Mouse (Mus musculus) induced T-regulatory cell, adult 2 months (primary cell): ENCODE measurements around the gene Cdc37.

Experiments used
- DNase-seq: peaks from one replicate; pipeline ENCODE4 v3.0.0-alpha.2; 2012; ENCODE audit warnings: low read depth

The Cdc37 gene

DNA sequence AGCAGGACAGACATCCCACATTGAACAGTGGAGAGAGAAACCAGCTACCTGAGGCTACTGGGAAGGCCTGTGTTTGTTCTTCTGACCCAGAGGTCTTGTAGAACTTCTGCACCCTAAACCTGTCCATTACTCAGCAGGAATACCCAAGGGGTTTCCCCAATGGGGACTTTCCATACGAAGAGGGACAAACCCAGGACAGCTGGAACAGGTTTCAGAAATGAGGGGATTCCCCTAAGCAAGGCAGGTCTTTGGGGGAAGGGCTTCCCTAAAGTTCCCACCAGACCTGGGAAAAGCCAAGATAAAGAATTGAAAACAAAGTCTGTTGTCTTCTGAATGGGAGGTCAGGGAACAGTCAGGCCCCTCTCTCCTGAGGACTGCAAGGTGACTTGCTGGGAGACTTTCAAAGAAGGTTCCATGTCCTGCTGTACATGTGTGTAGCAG, 13.8 kb downstream of the Cdc37 start:
- DNase-seq: peak; percentile 90

DNA sequence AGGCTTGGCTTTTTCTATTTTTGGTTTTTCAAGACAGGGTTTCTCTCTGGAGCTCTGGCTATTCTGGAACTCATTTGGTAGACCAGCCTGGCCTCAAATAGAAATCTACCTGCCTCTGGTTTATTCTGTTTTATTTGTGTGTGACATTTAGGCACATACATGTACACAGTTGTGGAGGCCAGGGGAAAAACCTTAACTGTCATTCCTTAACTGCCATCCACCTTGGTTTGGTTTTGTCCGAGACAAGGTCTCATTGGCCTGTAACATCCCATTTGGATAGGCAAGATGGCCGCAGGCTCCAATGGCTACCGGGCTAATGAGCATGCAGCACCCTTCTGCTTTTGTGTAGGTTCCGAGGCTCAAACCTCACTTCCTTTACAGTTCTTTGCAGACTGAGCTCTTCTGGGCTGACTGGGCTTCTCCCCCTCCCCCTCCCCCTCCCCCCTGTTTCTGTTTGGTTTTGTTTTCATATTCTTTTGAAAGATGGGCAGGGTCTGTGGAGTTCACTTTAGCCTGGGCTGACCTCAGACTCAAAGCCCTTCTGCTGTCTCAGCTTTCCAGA, 14.4 kb downstream of the Cdc37 start:
- no peak for DNase-seq

DNA sequence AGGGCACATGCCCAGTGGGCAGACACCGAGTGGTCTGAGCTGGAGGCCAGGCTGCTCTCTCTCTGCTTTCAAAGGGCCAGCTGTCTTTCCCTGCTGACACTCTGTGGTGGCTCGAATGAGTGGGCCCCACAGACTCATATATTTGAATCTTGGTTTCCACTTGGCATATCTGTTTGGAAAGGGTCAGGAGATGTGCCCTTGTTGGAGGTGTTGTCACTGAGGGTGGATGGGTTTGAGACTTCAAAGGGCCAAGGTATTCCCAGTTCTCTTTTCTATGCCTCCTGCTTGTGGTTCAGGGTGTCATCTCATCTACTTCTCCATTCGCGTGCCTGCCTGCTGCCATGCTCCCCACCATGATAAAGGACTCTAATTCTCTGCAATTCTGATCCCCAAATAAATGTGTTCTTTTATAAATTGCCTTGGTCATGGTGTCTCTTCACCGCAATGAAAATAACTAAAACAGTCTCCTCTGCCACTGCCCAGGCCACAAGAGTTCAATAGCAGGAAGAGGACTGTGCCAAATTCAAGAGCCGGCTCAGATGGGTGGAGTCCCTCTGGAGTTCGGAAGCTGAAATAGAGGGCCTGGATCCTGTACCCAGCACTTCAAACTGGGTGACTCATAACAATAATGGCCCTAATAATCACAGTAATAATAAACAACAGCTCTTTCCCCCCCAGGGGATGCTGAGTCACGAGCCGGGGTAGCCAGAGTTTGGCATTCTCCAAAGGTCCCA, 15.0 kb downstream of the Cdc37 start:
- DNase-seq: peak; percentile 52

DNA sequence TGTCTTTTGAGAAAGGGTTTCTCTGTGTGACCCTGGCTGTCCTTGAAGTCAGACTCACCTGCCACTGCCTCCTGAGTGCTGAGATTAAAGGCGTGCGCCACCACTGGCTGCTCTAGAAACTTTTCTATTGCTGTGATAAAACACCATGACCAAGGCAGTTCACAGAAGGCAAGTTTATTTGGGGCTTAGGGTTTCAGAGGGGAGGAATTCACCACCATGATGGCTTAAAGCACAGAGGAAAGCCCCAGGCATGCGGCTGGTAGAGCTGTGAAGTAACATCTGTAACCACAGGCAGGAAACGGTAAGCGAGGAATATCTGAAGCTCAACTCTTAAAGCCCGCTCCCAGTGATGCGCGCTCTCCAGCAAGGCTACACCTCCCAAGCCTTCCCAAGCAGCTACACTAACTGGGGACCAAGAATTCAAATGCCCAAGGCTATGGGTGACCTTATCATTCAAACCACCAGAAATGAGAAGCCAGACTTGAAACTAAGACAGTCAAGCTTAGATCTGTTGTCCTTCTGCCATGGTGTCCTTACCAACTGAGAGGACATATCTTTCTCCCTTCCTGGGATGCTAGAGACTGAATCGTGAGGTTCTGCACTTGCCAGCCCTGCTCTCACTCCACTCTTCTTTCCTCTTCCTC, 16.6 kb downstream of the Cdc37 start:
- peak; percentile 91 for DNase-seq

DNA sequence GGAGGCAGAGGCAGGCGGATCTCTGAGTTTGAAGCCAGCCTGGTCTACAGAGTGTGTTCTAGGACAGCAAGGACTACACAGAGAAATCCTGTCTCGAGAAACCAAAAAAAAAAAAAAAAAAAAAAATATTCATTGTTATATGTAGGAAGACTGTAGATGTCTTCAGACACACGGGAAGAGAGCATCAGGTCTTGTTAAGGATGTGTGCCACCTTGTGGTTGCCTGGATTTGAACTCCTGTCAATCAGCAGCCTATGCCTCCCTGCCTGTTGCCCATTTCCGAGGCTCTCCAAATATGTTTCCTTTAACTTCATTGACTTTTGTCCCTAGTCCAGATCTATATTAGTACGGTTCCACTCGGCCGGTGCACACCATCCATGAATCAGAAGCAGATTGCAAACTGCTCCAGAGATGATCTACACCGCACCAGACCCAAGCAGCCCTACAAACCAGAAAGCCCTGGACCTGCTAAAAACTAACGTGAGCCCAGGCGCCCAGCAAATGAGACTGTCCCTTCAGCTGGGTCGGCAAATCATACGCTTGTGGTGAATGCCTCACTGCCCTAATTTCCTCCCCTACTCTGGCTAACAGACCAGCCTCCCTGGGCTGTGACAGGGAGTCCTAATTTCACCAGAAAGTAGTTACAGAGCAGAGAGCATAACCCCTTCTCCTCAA, 17.5 kb downstream of the Cdc37 start:
- peak; percentile 72 for DNase-seq

DNA sequence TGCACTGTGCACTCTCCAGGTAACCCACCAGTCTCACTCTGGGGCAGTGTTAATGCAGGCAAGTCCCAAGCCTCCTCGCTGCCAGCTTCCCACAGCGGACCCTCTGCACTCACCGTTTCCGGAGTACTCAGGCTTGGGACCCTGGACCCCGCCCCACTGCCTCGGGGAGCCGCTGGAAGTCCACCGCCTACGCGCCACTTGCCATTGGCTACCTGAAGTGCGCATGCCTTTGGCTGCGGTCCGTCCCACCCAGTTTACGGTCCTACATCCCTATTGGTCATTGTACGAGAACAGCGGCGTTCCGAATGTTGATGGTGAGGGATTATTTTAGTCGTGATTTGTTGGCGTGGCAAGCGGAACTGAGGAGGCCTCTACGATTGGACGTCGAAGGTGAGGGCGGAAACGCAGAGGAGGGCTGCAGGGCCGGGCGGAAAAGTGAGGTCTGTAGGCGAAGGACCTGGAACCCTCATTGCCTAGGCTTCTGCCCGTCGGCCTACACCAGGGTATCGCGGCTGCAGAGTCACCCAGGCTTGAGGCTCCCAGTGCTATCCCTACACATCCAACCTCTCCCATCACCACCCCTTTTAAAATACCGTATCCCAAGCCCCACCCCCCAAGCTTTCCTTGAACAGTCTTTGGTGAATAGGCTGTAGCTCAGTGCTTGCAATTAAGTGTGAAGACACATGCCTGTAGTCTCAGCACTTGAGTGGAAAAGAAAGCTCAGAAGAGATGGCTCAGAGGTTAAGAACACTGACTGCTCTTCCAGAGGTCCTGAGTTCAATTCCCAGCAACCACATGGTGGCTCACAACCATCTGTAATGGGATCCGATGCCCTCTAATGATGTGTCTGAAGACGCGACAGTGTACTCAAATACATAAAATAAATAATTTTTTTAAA, 18.5 kb downstream of the Cdc37 start, which contains the start of gene Tyk2:
Tyk2 (minus strand) TSS at position 185 of the 898 bp plus-strand sequence.
- DNase-seq: peak; percentile 97

DNA sequence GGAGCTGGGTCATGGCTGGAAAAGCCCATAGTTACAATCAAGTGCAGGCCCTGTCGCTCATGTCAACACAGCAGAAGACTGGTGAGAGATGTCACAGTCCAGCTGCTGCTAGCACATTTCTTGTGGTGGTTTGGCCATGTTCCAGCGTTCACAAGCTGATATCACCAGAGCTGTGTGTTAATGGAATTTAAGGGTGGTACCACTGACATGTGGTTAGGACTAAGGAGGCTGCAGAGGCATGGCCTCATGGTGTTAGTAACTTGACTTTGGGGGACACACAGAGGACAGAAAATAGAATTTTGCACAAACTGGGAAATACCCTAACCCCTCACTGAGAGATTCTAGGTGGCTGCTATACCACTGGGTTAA, 23.5 kb downstream of the Cdc37 start:
- DNase-seq: no peak

DNA sequence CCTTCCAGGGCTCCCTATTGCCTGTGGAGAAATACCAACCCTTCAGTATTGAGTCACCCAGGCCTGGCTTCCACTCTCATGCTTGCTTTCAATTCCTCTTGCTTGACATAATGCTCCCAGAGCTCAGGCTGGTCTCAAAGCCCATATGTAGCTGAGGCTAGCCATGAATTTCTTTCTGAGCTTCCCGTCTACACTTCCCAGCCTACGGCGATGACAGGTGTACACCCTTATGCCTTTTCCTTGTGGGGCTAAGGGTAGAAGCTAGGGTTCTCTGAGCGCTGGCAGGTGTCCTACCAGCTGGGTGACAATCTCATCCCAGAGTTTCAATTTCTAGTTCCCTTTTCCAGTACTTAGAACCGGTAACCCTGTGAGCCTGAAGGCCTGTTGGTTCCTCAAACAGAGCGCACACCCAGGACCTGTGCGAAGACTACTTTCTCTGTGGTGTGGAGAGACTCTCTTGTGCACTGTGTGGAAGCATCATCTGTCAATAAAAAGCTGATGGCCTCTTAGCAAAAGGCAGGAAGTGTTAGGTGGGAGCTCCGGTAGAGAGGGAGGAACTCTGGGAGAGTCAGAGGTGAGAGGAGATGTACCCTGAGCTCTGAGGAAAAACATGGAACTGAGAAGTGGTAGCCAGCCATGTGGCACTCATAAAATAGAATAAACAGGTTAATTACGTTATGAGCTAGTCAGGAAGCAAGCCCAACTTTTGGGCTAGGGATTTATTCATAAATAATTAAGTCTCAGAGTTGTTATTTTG, 24.1 kb downstream of the Cdc37 start:
- DNase-seq: no peak

DNA sequence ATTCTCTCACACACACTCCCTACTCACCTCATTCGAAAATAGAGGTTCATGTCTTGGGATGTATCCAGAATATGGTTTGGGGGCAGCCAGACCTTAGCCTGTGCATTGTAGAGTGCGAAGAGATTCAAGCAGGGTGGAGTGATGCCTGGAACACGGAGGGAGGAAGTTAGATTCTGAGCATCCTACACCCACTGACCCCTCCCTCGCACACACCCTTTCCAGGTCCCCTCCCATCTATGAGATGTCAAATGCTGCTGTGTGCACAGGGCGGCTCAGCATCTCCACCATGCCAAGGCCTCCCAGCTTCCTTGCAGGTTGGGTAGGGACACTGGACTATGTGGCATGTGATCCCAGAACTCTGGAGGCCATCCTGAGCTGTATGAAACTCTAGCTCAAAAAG, 24.9 kb downstream of the Cdc37 start:
- DNase-seq: no peak

DNA sequence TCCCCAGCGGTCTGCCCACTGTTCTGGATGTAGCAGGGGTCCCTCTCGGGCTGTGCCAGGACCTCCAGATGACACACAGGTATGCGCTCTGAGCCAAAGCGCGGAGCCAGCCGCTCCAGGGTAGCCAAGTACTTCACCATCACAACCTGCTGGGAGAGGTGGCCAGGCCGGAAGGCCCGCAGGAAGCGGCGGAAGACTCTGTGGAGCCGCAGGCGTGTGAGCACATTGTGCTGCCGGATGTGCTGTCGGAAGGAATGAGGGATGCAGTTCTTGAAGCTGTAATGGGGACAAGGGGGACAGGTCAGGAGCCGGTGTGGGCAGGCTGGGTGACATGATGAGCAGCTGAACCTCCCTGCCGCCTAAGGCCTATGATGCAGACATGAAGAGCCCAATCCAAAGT, 28.3 kb downstream of the Cdc37 start:
- DNase-seq: no peak

DNA sequence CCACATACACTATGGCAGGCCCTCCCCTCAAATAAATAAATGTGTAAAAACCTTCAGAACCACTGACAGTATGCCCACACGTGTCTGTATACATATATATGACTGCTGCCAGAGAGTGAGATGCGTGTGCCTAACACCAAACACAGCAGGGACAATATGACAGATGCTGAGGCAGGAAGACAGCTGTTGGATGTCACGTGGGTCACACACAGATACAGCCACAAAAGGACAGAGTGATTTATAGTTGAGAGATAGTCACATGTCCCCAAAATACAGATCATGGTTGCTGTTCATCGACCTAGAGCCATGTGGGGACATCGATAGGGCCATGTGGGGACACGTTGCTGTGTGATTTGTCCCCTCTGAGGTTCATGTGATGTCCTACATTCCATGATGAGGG, 32.7 kb downstream of the Cdc37 start:
- no peak for DNase-seq

DNA sequence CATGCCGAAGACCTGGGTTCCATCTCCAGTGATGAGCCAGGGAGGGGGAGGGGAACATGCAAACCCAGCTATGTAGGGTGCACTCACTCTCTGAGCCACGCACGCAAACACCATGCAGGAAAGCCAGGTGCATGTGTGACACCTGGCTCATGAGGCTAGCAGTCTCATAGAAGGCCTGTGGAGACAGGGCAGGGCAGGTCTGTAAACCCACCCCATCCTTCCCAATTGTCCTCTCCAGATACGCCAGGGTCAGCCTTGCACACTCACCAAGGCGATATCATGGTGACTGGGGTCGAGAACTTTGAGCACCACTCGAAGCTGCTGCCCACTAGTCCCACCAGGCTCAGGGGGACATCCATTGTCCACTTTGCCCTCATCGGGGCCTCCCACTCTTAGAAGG, 34.7 kb downstream of the Cdc37 start:
- DNase-seq: no peak

DNA sequence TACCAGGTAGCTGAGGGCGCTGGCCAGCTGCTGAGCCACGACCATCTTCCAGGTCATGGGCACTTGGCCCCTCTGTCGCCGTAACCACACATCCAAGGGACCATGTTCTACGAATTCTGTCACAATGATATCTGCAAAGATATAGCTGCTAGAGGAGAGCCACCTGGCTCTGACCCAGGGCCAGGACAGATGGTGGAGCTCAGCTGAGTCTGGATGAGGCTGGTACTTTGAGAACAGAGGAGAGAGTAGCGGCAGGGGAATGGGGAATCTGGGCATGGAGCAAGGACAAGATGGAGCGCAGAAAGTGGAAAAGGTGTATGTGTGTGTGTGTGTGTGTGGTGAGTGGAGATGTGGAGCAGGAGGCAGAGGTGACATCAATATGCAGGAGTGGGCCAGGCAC, 35.6 kb downstream of the Cdc37 start:
- DNase-seq: no peak

DNA sequence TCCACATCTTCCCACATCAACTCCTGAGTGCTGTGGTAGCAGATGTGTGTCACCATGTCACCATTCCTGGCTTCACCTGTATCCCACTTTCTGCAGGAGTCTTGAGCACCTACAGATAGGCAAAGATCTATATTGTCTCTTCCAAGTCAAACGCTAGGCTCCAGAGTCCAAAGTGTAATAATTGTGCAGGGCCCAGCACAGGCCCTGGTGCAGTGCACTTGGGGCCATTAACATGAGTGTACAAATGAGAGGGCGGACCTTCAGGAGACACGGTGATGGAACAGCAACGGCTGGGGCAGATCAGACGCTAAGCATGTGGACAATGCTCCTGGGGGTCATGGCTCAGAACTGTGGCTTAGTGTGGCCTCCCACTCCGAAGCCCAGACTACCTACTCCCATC, 36.0 kb downstream of the Cdc37 start:
- DNase-seq: no peak

DNA sequence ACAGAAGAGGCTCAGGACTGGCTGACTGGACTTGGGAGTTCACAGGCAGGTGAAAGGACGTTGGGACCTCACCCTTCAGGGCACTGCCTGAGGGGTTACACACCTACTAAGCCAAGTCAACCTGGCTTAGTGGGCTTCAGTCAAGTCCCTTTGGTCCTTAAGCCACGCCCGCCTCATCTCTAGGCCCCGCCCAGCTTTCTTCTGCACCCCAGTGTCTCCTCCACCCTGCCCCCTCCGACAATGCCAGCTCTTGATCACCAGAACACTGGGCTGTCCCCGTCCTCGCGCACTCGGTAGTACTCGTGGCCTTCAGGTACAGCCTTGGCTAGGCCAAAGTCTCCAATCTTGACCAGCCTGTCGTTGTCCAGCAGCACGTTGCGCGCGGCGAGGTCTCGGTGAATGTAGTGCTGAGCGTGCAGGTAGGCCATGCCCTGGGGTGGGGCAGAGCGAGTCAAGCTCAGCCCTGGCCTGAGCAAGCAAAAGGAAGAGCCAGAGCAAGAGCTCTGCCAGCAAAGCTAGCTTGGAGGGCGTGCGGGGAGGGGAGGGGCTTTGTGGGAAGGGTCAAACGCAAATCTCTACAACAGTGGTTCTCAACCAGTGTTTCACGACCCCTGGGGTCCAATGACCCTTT, 42.1 kb downstream of the Cdc37 start:
- no peak for DNase-seq

DNA sequence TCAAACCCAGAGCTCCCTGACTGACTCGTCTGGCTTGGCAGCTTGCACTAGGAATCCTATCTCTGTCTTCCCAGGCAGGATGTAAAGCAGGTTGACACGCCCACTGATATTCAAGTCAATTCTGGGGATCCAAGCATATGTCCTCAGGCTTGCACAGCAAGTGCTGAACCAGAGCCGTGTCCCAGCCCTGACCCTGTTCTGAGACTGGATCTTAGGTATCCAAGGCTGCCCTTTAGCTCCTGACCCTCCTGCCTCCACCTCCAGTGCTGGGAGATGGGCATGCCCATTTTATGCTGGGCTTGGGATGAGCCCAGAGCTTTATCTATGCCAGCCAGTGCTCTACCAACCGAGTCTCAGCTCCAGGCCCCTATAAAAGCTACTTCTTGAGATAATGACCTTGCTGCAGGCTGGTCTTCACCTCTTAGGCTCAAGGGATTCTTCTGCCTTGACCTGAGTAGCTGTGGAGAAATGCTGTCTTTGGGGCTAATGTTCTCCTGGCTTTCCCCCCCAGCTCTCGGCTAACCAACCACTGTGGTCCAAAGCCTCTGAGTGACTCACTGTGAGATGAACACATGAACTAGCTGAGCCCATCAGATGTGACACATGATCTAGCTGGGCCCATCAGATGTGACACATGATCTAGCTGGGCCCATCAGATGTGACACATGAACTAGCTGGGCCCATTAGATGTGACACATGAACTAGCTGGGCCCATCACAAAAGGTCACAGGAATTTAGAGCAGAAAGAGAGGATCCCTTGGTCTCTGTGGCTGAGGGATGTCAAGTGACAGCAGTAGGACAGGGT, 43.8 kb downstream of the Cdc37 start:
- DNase-seq: no peak

DNA sequence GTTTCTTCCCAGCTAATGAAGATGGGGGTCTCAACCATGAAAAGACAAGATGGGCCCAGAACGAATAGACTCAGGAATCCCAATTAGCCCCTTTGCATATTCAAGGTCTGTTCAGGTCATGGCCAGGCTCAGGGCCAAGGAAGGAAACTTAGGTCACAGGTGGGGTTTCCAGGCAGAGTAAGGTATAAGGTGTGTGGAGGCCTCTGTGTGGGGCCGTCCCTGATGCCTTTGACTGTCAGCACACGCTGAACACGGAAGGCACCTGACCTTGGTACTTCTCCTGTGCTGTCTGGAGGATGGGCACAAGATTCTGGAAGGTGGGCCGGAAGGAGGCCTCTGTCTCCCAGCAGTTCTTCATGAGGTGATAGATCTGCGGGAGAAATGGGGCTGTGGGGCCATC, 45.0 kb downstream of the Cdc37 start:
- no peak for DNase-seq

DNA sequence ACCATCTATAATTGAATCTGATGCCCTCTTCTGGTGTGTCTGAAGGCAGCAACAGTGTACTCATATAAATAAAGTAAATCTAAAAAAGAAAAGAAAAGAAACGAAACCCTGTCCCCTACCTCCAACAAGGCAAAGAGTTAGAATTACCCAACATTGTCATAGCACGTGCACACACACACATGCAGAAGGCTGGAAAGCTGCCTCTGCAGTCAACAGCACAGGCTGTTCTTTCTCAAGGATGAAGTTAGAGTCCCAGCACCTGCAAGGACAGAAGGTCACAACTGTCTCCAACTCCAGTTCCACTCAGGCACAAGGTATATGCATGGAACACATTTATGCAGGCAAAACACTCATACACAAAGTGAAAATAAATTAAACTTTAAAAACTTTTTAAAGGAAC, 47.7 kb downstream of the Cdc37 start:
- DNase-seq: no peak

DNA sequence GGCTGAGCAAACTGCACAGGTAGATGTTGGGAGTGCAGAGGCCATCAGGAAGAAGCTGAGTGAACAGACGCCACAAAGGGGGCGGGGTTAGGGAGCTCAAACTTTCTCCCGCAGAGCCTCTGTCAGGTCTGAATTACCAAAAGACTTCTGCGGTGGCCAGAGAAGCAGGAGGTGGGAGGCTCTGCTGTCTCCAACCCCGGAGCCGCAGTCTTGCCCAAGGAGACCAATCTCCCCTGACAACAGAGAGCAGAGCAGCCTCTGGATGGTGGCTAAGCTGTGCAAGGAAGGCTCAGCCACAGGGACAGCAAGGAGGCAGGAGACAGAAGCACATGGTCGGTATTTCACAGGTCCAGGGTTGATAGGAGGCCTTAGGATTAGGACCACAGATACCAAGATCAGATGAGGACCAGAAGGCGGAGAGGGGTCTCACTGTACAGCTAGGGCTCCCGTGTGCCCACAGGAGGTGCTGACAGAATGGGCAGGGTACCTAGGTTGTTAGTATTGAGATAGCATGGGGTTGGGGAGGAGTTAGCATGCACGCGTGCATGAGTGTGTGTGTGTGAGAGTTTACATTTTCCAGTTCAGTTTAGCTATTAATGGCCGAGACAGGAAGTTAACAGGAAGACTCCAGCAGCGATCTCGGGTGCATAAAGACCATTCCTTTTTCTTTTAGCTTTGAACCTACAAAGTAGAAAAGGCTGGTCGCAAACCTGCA, 49.2 kb downstream of the Cdc37 start:
- DNase-seq: peak; percentile 26
